Mouse (Mus musculus) neural tube, embryonic 10.5 days (tissue): Measurements from ENCODE around the gene Lmtk2.
A peak's percentile ranks its signal among the peaks of the same experiment; 100 is the strongest.

Experiments used
- DNase-seq: peaks from one replicate; pipeline ENCODE4 v3.0.0-alpha.2; 2017; ENCODE audit warnings: low spot score; ENCODE audit errors: extremely low spot score

Gene Lmtk2

GRCm38 (mm10) chr5:144207478-144207877 lies 107.2 kb downstream of the Lmtk2 start:
- DNase-seq: peak; percentile 51

- peak; percentile 61 for DNase-seq
Observed at GRCm38 (mm10) chr5:144214453-144214852, 114.2 kb downstream of the Lmtk2 start.

GRCm38 (mm10) chr5:144215992-144216391 lies 115.8 kb downstream of the Lmtk2 start:
- no peak for DNase-seq

- no peak for DNase-seq
Observed at GRCm38 (mm10) chr5:144218061-144218460, 117.8 kb downstream of the Lmtk2 start.

- DNase-seq: no peak
Observed at GRCm38 (mm10) chr5:144219306-144219705, 119.1 kb downstream of the Lmtk2 start.

GRCm38 (mm10) chr5:144219936-144220335 lies 119.7 kb downstream of the Lmtk2 start:
- no peak for DNase-seq

- DNase-seq: no peak
Observed at GRCm38 (mm10) chr5:144221305-144221704, 121.1 kb downstream of the Lmtk2 start.

GRCm38 (mm10) chr5:144222811-144223502 lies 122.7 kb downstream of the Lmtk2 start:
- no peak for DNase-seq

GRCm38 (mm10) chr5:144223503-144223862 lies 123.2 kb downstream of the Lmtk2 start, which contains the start of gene Tecpr1:
TSS of gene Tecpr1 (minus strand) at chr5:144223615.
- peak; percentile 92 for DNase-seq

GRCm38 (mm10) chr5:144223899-144224816 lies 123.9 kb downstream of the Lmtk2 start:
- DNase-seq: no peak

- no peak for DNase-seq
Observed at GRCm38 (mm10) chr5:144226220-144226619, 126.0 kb downstream of the Lmtk2 start.

- no peak for DNase-seq
Observed at GRCm38 (mm10) chr5:144230216-144230615, 130.0 kb downstream of the Lmtk2 start.

- DNase-seq: no peak
Observed at GRCm38 (mm10) chr5:144231410-144231809, 131.2 kb downstream of the Lmtk2 start.

GRCm38 (mm10) chr5:144232531-144232930 lies 132.3 kb downstream of the Lmtk2 start:
- no peak for DNase-seq

GRCm38 (mm10) chr5:144234222-144234621 lies 134.0 kb downstream of the Lmtk2 start:
- DNase-seq: no peak

- no peak for DNase-seq
Observed at GRCm38 (mm10) chr5:144234714-144235113, 134.5 kb downstream of the Lmtk2 start.
